In genomic region chr10:116473759-116474549, GRCm38 (mm10) we compare ENCODE assay signal across 9 mouse cellular contexts. TPM values are rescaled to one million over a fixed set of nuclear protein-coding genes. Genes with fewer than 3 reads are reported as not detected.
A peak's percentile ranks its signal among the peaks of the same experiment; 100 is the strongest.
DNase-seq lines count a peak whose midpoint lies in the region; ATAC-seq and TF ChIP-seq lines count a peak whose summit lies in the region.
"Had no signal": no experiment of that assay in that cellular context is flagged by ENCODE, and none has a peak within 500 bp of the region (broad histone marks: within the 10 kb centered on the region; RNA-seq: fewer than 3 reads in every experiment).

Gene Kcnmb4, minus strand, starts transcription at chr10:116473878.

- peaks cover 7% of the 10 kb centered on the region; the same call in 1 of the 2 replicates for H3K9me3 ChIP-seq in ES-Bruce4 (replicated peaks; ENCODE audit: control insufficient read depth, insufficient read depth, low read length, poor library complexity, severe bottlenecking)
- H3K9me3 ChIP-seq in embryonic facial prominence, embryonic 12.5 days: peaks cover 3% of the 10 kb centered on the region; the same call in 1 of the 2 replicates

- intact Hi-C loops in left cerebral cortex, adult 2 months (cut with DNase I): loop anchor here (1.0 to 2.0 kb wide), 2 partner anchors 46 to 143 kb away; no protein-coding TSS in a partner anchor

- H3K4me3 ChIP-seq in ES-Bruce4 (ENCODE audit: low read depth, low read length): peak within 1 kb of the TSS; percentile 80
- H3K4me3 ChIP-seq in embryonic facial prominence, embryonic 12.5 days: peak within 1 kb of the TSS; percentile 68
- H3K4me3 ChIP-seq in left cerebral cortex, adult 2 months: peak within 1 kb of the TSS; percentile 71

- H3K4me1 ChIP-seq in ES-Bruce4 (ENCODE audit: control insufficient read depth, insufficient read depth, low read length): no peaks in the 10 kb centered on the region
- 0 out of 2 replicates have a peak, but pooled peaks cover 4% of the 10 kb centered on the region for H3K4me1 ChIP-seq in embryonic facial prominence, embryonic 12.5 days

- peak within 1 kb of the TSS; percentile 91 for H3K4me2 ChIP-seq in embryonic facial prominence, embryonic 12.5 days (replicated peaks)

- WGBS in embryonic facial prominence, embryonic 12.5 days: under 1% methylated on average over 64 of the region's 92 CpGs

- H3K9ac ChIP-seq in ES-Bruce4 (ENCODE audit: low read depth, poor library complexity, severe bottlenecking): peak within 1 kb of the TSS; percentile 90
- peak within 1 kb of the TSS; percentile 80 for H3K9ac ChIP-seq in embryonic facial prominence, embryonic 12.5 days

- H3K27ac ChIP-seq in ES-Bruce4 (ENCODE audit: insufficient read depth, low read length): no peak within 1 kb of the TSS
- peak within 1 kb of the TSS; percentile 81 for H3K27ac ChIP-seq in embryonic facial prominence, embryonic 12.5 days
- peak within 1 kb of the TSS; percentile 89 for H3K27ac ChIP-seq in left cerebral cortex, adult 2 months

- TF ChIP-seq EP300 in ES-Bruce4 (IDR thresholded peaks at IDR 0.05; ENCODE audit: insufficient read depth, low read depth, low read length): no peak

- no peak for TF ChIP-seq CTCF in ES-Bruce4 (IDR thresholded peaks at IDR 0.05; ENCODE audit: low read depth, low read length)
- no peak; the same call in 1 of the 2 replicates for TF ChIP-seq CTCF in left cerebral cortex, adult 2 months (IDR thresholded peaks at IDR 0.05)

- H3K36me3 ChIP-seq in ES-Bruce4 (ENCODE audit: control insufficient read depth, insufficient read depth, low read length, poor library complexity, severe bottlenecking): no peaks in the 10 kb centered on the region
- no peaks in the 10 kb centered on the region for H3K36me3 ChIP-seq in embryonic facial prominence, embryonic 12.5 days

- ATAC-seq in embryonic facial prominence, embryonic 12.5 days (ENCODE audit: insufficient number of reproducible peaks, insufficient read depth, low FRiP score, low TSS enrichment): peak; percentile 74

- H3K27me3 ChIP-seq in ES-Bruce4 (ENCODE audit: control insufficient read depth, insufficient read depth, low read length, poor library complexity, severe bottlenecking): peaks cover 12% of the 10 kb centered on the region
- H3K27me3 ChIP-seq in embryonic facial prominence, embryonic 12.5 days: no peaks in the 10 kb centered on the region

- no peak for TF ChIP-seq POLR2A in ES-Bruce4 (IDR thresholded peaks at IDR 0.05; ENCODE audit: insufficient read depth, low read length)

- DNase-seq in adrenal gland, adult 2 months: peak; percentile 64
- DNase-seq in heart, postnatal 4 days: peak; percentile 43
- DNase-seq in left cerebral cortex, adult 2 months (ENCODE audit: extremely low spot score in 1 of 2, low spot score in 2 of 2): peak; percentile 68 to 71
- DNase-seq in lung, postnatal 4 days: peak; percentile 18 to 55
- peak; percentile 73 for DNase-seq in right cerebral cortex, adult 18-20 months
- DNase-seq in natural killer cell, adult 2 months (ENCODE audit: low spot score in 2 of 2): no peak

RNA-seq across cellular contexts. Expression of gene Kcnmb4, which starts in this region (rescaled TPM):
- 1.8 and 3.2 TPM in 2 replicates for polyA plus RNA-seq in ES-Bruce4 (2011; ENCODE audit: insufficient read depth, insufficient read length, low read depth, missing spikeins)
- 1 to 10 TPM in 1 of 2 experiments, under 1 TPM in 1; 0.49 to 6.7 TPM for total RNA-seq in adrenal gland, adult 2 months (2021)
- polyA plus RNA-seq in adrenal gland, adult 2 months (2012; rRNA removed): 2.5 and 22.9 TPM in 2 replicates
- 16.1 and 17.4 TPM in 2 replicates for polyA plus RNA-seq in embryonic facial prominence, embryonic 12.5 days (2016; fragmentation: Nextera tagmentation; extraction: Ambion mirVana)
- 1 to 10 TPM; 2.6 to 2.9 TPM for total RNA-seq in heart, postnatal 4 days (2021)
- 100 to 1,000 TPM; 102 TPM for total RNA-seq in left cerebral cortex, adult 2 months (2021)
- total RNA-seq: hematopoietic stem cell, adult 5-6 weeks had no signal

Comparison
In these comparisons a context has a peak if more than half of its experiments do, and no peak if none do; other contexts are left out.
1. RNA of gene Kcnmb4 (total RNA-seq): 102 TPM in left cerebral cortex, adult 2 months; 0.49 to 6.7 TPM in adrenal gland, adult 2 months and 2.6 to 2.9 TPM in heart, postnatal 4 days; every median in the first group is over 10 times any median in the second.
2. DNase-seq: peak in adrenal gland, adult 2 months (single experiment), heart, postnatal 4 days (single experiment), left cerebral cortex, adult 2 months (2 of 2), lung, postnatal 4 days (2 of 2) and right cerebral cortex, adult 18-20 months (single experiment); none in natural killer cell, adult 2 months (0 of 2).
3. Peak in every context shown above with its lines, with median percentiles within 50 percentile points of each other: H3K4me3 ChIP-seq.